Mouse (Mus musculus) left cerebral cortex, postnatal 14 days (tissue): ENCODE measurements around the gene Btbd35f21. TPM values are rescaled to one million over a fixed set of nuclear protein-coding genes. Genes with fewer than 3 reads are reported as not detected.
"Not testable (repeated sequence)": the region's sequence is repeated elsewhere in the genome, so short reads cannot be mapped to it uniquely, and the experiment has no call there.

Experiments used
- DNase-seq, 2 experiments: peaks; one replicate each; pipeline ENCODE4 v3.0.0; 2021 to 2022; ENCODE audit warnings: low spot score in 2 of 2, mixed read lengths in 1 of 2
- intact Hi-C: fragments of 180-260 bp; cut with DNase I; formaldehyde crosslinking; loops from one replicate; pipeline ENCODE4 v1.15.1; 2025
- long read RNA-seq, 2 experiments: library from polyadenylated mRNA; stranded (forward); transcript quantifications; one replicate each; pipeline ENCODE4 v2.0.0; 2021
- total RNA-seq, 2 experiments: library from RNA; stranded (reverse); gene quantifications; 2 replicates each; pipeline ENCODE4 v1.2.3; 2021

The Btbd35f21 gene
- total RNA-seq: not detected
- long read RNA-seq, experiment 1: 0 reads
- long read RNA-seq, experiment 2: 0 reads

DNA sequence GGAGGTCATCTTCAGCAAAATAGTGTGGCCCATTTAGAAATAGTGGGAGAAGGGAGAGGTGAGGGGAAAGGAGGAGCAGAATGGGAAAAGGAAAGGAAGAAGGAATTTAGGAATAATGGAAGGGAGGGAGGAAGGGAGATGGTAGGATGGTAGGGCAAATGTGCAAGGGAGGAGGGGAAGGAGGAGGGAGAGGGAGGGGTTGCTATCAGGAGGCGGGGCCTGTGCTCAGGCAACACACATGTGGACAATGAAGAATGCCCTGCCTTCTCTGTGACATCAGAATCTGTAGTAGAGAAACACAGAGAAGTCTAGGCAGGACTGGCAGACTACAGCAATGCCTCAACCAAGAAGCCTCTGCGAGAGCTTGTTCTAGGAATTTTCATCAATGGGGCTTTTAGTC lies at the start of gene Btbd35f21:
Gene Btbd35f21 (plus strand): TSS at position 301 of the 400 bp plus-strand sequence.
- DNase-seq, intact Hi-C loops: not testable (repeated sequence)

Other genes starting within 250 kb of the Btbd35f21 start
- gene Btbd35f1, start 166.1 kb upstream of the Btbd35f21 start, total RNA-seq: not detected
- not detected for gene Gm5926, start 75.4 kb upstream of the Btbd35f21 start, total RNA-seq
- not detected for gene Btbd35f30, start 168.5 kb downstream of the Btbd35f21 start, total RNA-seq
- gene Gm21789, start 215.7 kb downstream of the Btbd35f21 start, total RNA-seq: not detected
- gene Btbd35f5, start 247.8 kb downstream of the Btbd35f21 start, total RNA-seq: not detected